Mouse (Mus musculus) embryonic fibroblast, embryonic 13.5 days (primary cell): Measurements from ENCODE around the gene Pptc7.

ENCODE experiments used
- CTCF ChIP-seq: IDR thresholded peaks from 2 replicates; pipeline ENCODE4 v1.5.1; 2011; ENCODE audit warnings: mild to moderate bottlenecking, control low read depth, low read length, moderate library complexity, borderline replicate concordance; ENCODE audit not compliant: insufficient read depth
- POLR2A ChIP-seq: IDR thresholded peaks from 2 replicates; pipeline ENCODE4 v1.6.1; 2011; ENCODE audit warnings: low read depth, mild to moderate bottlenecking, control low read depth, low read length, moderate library complexity

- TF ChIP-seq POLR2A (no peak), CTCF (no peak)
Observed at GRCm38 (mm10) chr5:122251895-122252606, 32.1 kb upstream of the Pptc7 start.
